Mouse (Mus musculus): ENCODE measurements around the gene Gm29609. TPM values are rescaled to one million over a fixed set of nuclear protein-coding genes. Genes with fewer than 3 reads are reported as not detected.

Gm29609 gene
- polyA plus RNA-seq, 1 experiment from 2014 or later = 0.92 TPM

- H3K4me1 ChIP-seq (ENCODE audit: insufficient read depth) = peaks cover 4% of the 10 kb centered on the region; the same call in 1 of the 2 replicates
- peak within 1 kb of the TSS; percentile 83 for H3K9ac ChIP-seq
- no peak for TF ChIP-seq CTCF (IDR thresholded peaks at IDR 0.05; ENCODE audit: low read depth)
- under 1% methylated on average over 53 of the region's 53 CpGs for WGBS
- DNase-seq = peak; percentile 98
- H3K36me3 ChIP-seq (ENCODE audit: insufficient read depth) = peaks cover 83% of the 10 kb centered on the region
- H3K27ac ChIP-seq (ENCODE audit: low read depth) = peak within 1 kb of the TSS; percentile 65
- H3K4me2 ChIP-seq = peak within 1 kb of the TSS; percentile 90
- H3K9me3 ChIP-seq (ENCODE audit: low read depth, low read length) = peaks cover 6% of the 10 kb centered on the region; the same call in 1 of the 2 replicates
- H3K4me3 ChIP-seq (ENCODE audit: low read depth, low read length) = peak within 1 kb of the TSS; percentile 83
- no peaks in the 10 kb centered on the region for H3K27me3 ChIP-seq (ENCODE audit: insufficient read depth, low read length)
- peak; percentile 98 for ATAC-seq (ENCODE audit: insufficient read depth)
Measured at GRCm38 (mm10) chr5:31201742-31202590, 22.3 kb upstream of the Gm29609 start, which contains the start of gene Zfp513. Gene Zfp513, minus strand, starts transcription at chr5:31202303.

- peaks cover 4% of the 10 kb centered on the region; the same call in 1 of the 2 replicates for H3K4me1 ChIP-seq (ENCODE audit: insufficient read depth)
- TF ChIP-seq CTCF (IDR thresholded peaks at IDR 0.05; ENCODE audit: low read depth) = no peak
Measured at GRCm38 (mm10) chr5:31201042-31201741, 21.5 kb upstream of the Gm29609 start.

GRCm38 (mm10) chr5:31200327-31200768 lies 20.6 kb upstream of the Gm29609 start:
- Histone ChIP-seq H3K9ac (peak overlapping the region; percentile 83; the same call in 1 of the 2 replicates), H3K9me3 (ENCODE audit: low read depth, low read length) (peaks cover 6% of the 10 kb centered on the region; the same call in 1 of the 2 replicates), H3K4me2 (peak overlapping the region; percentile 90; the same call in 1 of the 2 replicates), H3K4me3 (ENCODE audit: low read depth, low read length) (peak overlapping the region; percentile 83; the same call in 1 of the 2 replicates), H3K27ac (ENCODE audit: low read depth) (no peak overlapping the region), H3K27me3 (ENCODE audit: insufficient read depth, low read length) (no peaks in the 10 kb centered on the region), H3K36me3 (ENCODE audit: insufficient read depth) (peaks cover 84% of the 10 kb centered on the region), H3K4me1 (ENCODE audit: insufficient read depth) (peaks cover 4% of the 10 kb centered on the region; the same call in 1 of the 2 replicates)
- ATAC-seq (ENCODE audit: insufficient read depth) (no peak), DNase-seq (no peak)
- WGBS = 86% methylated on average over 27 of the region's 27 CpGs
- TF ChIP-seq CTCF (IDR thresholded peaks at IDR 0.05; ENCODE audit: low read depth) = no peak

More at GRCm38 (mm10) chr5:31201042-31201741, 21.5 kb upstream of the Gm29609 start:
- Histone ChIP-seq H3K4me2 (peak overlapping the region; percentile 90), H3K36me3 (ENCODE audit: insufficient read depth) (peaks cover 84% of the 10 kb centered on the region), H3K9ac (peak overlapping the region; percentile 83), H3K27ac (ENCODE audit: low read depth) (peak overlapping the region; percentile 65; the same call in 1 of the 2 replicates), H3K4me3 (ENCODE audit: low read depth, low read length) (peak overlapping the region; percentile 83), H3K9me3 (ENCODE audit: low read depth, low read length) (peaks cover 6% of the 10 kb centered on the region; the same call in 1 of the 2 replicates), H3K27me3 (ENCODE audit: insufficient read depth, low read length) (no peaks in the 10 kb centered on the region)
- DNase-seq = no peak
- no peak for ATAC-seq (ENCODE audit: insufficient read depth)
- 18% methylated on average over 13 of the region's 13 CpGs for WGBS

- DNase-seq = peak; percentile 7
- H3K27ac ChIP-seq (ENCODE audit: low read depth) = no peak overlapping the region
- no peak for ATAC-seq (ENCODE audit: insufficient read depth)
- no peaks in the 10 kb centered on the region for H3K27me3 ChIP-seq (ENCODE audit: insufficient read depth, low read length)
- 81% methylated on average over 9 of the region's 9 CpGs for WGBS
- H3K4me3 ChIP-seq (ENCODE audit: low read depth, low read length) = no peak overlapping the region; the same call in 1 of the 2 replicates
- H3K36me3 ChIP-seq (ENCODE audit: insufficient read depth) = peaks cover 84% of the 10 kb centered on the region
- H3K9me3 ChIP-seq (ENCODE audit: low read depth, low read length) = peaks cover 6% of the 10 kb centered on the region; the same call in 1 of the 2 replicates
- H3K9ac ChIP-seq = no peak overlapping the region
- peaks cover 4% of the 10 kb centered on the region; the same call in 1 of the 2 replicates for H3K4me1 ChIP-seq (ENCODE audit: insufficient read depth)
- TF ChIP-seq CTCF (IDR thresholded peaks at IDR 0.05; ENCODE audit: low read depth) = peak; percentile 17; the same call in 1 of the 2 replicates
- H3K4me2 ChIP-seq = no peak overlapping the region
Measured at GRCm38 (mm10) chr5:31199893-31200292, 20.2 kb upstream of the Gm29609 start.

- H3K4me3 ChIP-seq (ENCODE audit: low read depth, low read length) = no peak overlapping the region
- H3K27ac ChIP-seq (ENCODE audit: low read depth) = no peak overlapping the region
- ATAC-seq (ENCODE audit: insufficient read depth) (no peak), DNase-seq (no peak)
- WGBS = 88% methylated on average over 19 of the region's 19 CpGs
- peaks cover 4% of the 10 kb centered on the region; the same call in 1 of the 2 replicates for H3K4me1 ChIP-seq (ENCODE audit: insufficient read depth)
- H3K4me2 ChIP-seq = no peak overlapping the region
- no peaks in the 10 kb centered on the region for H3K27me3 ChIP-seq (ENCODE audit: insufficient read depth, low read length)
- no peak overlapping the region for H3K9ac ChIP-seq
- peaks cover 6% of the 10 kb centered on the region; the same call in 1 of the 2 replicates for H3K9me3 ChIP-seq (ENCODE audit: low read depth, low read length)
- peaks cover 84% of the 10 kb centered on the region for H3K36me3 ChIP-seq (ENCODE audit: insufficient read depth)
- no peak for TF ChIP-seq CTCF (IDR thresholded peaks at IDR 0.05; ENCODE audit: low read depth)
Measured at GRCm38 (mm10) chr5:31199321-31199892, 19.7 kb upstream of the Gm29609 start.

GRCm38 (mm10) chr5:31198616-31199320 lies 19.1 kb upstream of the Gm29609 start:
- Histone ChIP-seq H3K4me2 (no peak overlapping the region), H3K27ac (ENCODE audit: low read depth) (no peak overlapping the region), H3K4me3 (ENCODE audit: low read depth, low read length) (no peak overlapping the region), H3K27me3 (ENCODE audit: insufficient read depth, low read length) (no peaks in the 10 kb centered on the region), H3K36me3 (ENCODE audit: insufficient read depth) (peaks cover 81% of the 10 kb centered on the region), H3K9me3 (ENCODE audit: low read depth, low read length) (peaks cover 6% of the 10 kb centered on the region; the same call in 1 of the 2 replicates), H3K4me1 (ENCODE audit: insufficient read depth) (peaks cover 7% of the 10 kb centered on the region; the same call in 1 of the 2 replicates), H3K9ac (no peak overlapping the region)
- no peak for TF ChIP-seq CTCF (IDR thresholded peaks at IDR 0.05; ENCODE audit: low read depth)
- no peak for DNase-seq
- ATAC-seq (ENCODE audit: insufficient read depth) = no peak
- WGBS = 85% methylated on average over 5 of the region's 5 CpGs
